27 mouse cellular contexts compared by ENCODE assay signal in the genomic region with DNA sequence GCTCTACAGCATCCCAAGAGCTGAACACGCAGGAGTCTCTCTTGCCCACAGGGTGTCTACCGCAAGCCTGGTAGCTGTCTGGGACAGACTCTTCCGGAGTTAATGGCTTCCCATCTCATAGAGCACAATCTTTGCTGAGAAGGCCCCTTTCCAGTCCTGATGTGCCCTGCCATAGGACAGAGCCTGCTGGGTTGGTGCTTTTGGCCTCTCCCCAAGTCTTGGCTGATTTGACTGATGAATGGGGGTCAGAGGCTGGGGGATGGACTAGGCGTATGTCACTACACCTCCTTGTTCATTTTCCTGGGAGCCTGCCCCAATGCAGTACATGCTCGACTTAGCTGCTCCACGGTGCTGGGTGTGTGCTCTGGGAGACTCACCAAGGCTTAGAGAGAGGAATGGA. TPM values are rescaled to one million over a fixed set of nuclear protein-coding genes. Genes with fewer than 3 reads are reported as not detected.
DNase-seq lines count a peak whose midpoint lies in the region; ATAC-seq lines count a peak whose summit lies in the region.
"Had no signal": no experiment of that assay in that cellular context is flagged by ENCODE, and none has a peak within 500 bp of the region (broad histone marks: within the 10 kb centered on the region; RNA-seq: fewer than 3 reads in every experiment).

No protein-coding gene starts in this region.

- H3K9ac ChIP-seq in forebrain, embryonic 12.5 days, result no peak overlapping the region
- H3K9ac ChIP-seq: embryonic facial prominence, embryonic 13.5 days; embryonic facial prominence, embryonic 15.5 days had no signal

- H3K4me1 ChIP-seq in forebrain, embryonic 10.5 days, result peaks cover 9% of the 10 kb centered on the region
- H3K4me1 ChIP-seq in forebrain, embryonic 12.5 days, result no peaks in the 10 kb centered on the region

- peak; percentile 69 to 71 for DNase-seq in cerebellum, postnatal 10 days
- DNase-seq in cerebellum, adult 11 months, result no peak
- DNase-seq in forebrain, embryonic 10.5 days (ENCODE audit: extremely low spot score, low spot score), result no peak
- peak; percentile 52 for DNase-seq in left cerebral cortex, postnatal 4 days
- DNase-seq in left cerebral cortex, postnatal 25 days (ENCODE audit: low spot score in 2 of 2), result no peak
- DNase-seq: adrenal gland, adult 2 months; adrenal gland, postnatal 10 days; adrenal gland, postnatal 25 days; cerebellum, adult 11-12 months; cerebellum, postnatal 36 days; embryo, embryonic 11 days had no signal

- H3K4me2 ChIP-seq in forebrain, embryonic 12.5 days, result no peak overlapping the region
- H3K4me2 ChIP-seq: embryonic facial prominence, embryonic 13.5 days; embryonic facial prominence, embryonic 15.5 days had no signal

- no peak overlapping the region for H3K4me3 ChIP-seq in forebrain, embryonic 10.5 days
- H3K4me3 ChIP-seq in forebrain, embryonic 12.5 days (replicated peaks), result no peak overlapping the region
- H3K4me3 ChIP-seq: embryonic facial prominence, embryonic 13.5 days; embryonic facial prominence, embryonic 15.5 days; erythroblast, embryonic 14.5 days had no signal

- no peak for ATAC-seq in forebrain, embryonic 12.5 days (ENCODE audit: low FRiP score)
- ATAC-seq: forebrain, embryonic 14.5 days; forebrain, embryonic 16.5 days had no signal

- 86% methylated on average over 6 of the region's 6 CpGs for WGBS in forebrain, embryonic 10.5 days
- 87% methylated on average over 6 of the region's 6 CpGs for WGBS in forebrain, embryonic 12.5 days

- 0 out of 2 replicates have a peak overlapping the region, but pooled peaks have one; percentile 5 for H3K27ac ChIP-seq in forebrain, embryonic 10.5 days
- H3K27ac ChIP-seq in forebrain, embryonic 12.5 days, result no peak overlapping the region; the same call in 1 of the 2 replicates
- H3K27ac ChIP-seq: embryonic facial prominence, embryonic 13.5 days; embryonic facial prominence, embryonic 15.5 days had no signal

- intact Hi-C loops in left cerebral cortex, postnatal 4 days (cut with DNase I), result no loop called here
- intact Hi-C loops in left cerebral cortex, postnatal 25 days (cut with DNase I), result no loop called here

- H3K36me3 ChIP-seq in forebrain, embryonic 10.5 days (replicated peaks), result no peaks in the 10 kb centered on the region
- H3K36me3 ChIP-seq in forebrain, embryonic 12.5 days (replicated peaks), result no peaks in the 10 kb centered on the region
- H3K36me3 ChIP-seq: embryonic facial prominence, embryonic 13.5 days; embryonic facial prominence, embryonic 15.5 days had no signal

- 0 out of 2 replicates have a peak, but pooled peaks cover 2% of the 10 kb centered on the region for H3K9me3 ChIP-seq in forebrain, embryonic 10.5 days
- H3K9me3 ChIP-seq in forebrain, embryonic 12.5 days, result no peaks in the 10 kb centered on the region
- H3K9me3 ChIP-seq: embryonic facial prominence, embryonic 15.5 days had no signal

- H3K27me3 ChIP-seq in forebrain, embryonic 10.5 days (ENCODE audit: poor library complexity, severe bottlenecking), result peaks cover 18% of the 10 kb centered on the region
- H3K27me3 ChIP-seq in forebrain, embryonic 12.5 days, result peaks cover 6% of the 10 kb centered on the region; the same call in 1 of the 2 replicates
- H3K27me3 ChIP-seq: embryonic facial prominence, embryonic 15.5 days had no signal

RNA-seq across cellular contexts. Expression of a gene that starts 3.5 kb away (rescaled TPM):
- 0.14 and 0.23 TPM in 2 replicates for polyA plus RNA-seq in forebrain, embryonic 10.5 days (2016; fragmentation: Nextera tagmentation; extraction: Ambion mirVana)
- 0.17 and 0.23 TPM in 2 replicates for polyA plus RNA-seq in forebrain, embryonic 12.5 days (2016; fragmentation: Nextera tagmentation; extraction: Ambion mirVana)
- total RNA-seq in left cerebral cortex, postnatal 4 days (2021), result not detected
- not detected for total RNA-seq in left cerebral cortex, postnatal 25 days (2021)
- total RNA-seq: ES-E14 had no signal
- polyA plus RNA-seq: C2C12; erythroblast, embryonic 14.5 days; forebrain, embryonic 14.5 days had no signal

RNA-seq across cellular contexts. Expression of a gene that starts 9.5 kb away (rescaled TPM):
- polyA plus RNA-seq in forebrain, embryonic 10.5 days (2016; fragmentation: Nextera tagmentation; extraction: Ambion mirVana), result 13.5 and 16.1 TPM in 2 replicates
- 35.7 and 37.6 TPM in 2 replicates for polyA plus RNA-seq in forebrain, embryonic 12.5 days (2016; fragmentation: Nextera tagmentation; extraction: Ambion mirVana)
- total RNA-seq in left cerebral cortex, postnatal 4 days (2021), result 10 to 100 TPM; 53.1 to 56.3 TPM
- total RNA-seq in left cerebral cortex, postnatal 25 days (2021), result 10 to 100 TPM; 71.2 to 72.9 TPM
- total RNA-seq: common myeloid progenitor, adult 5-6 weeks had no signal
- polyA plus RNA-seq: erythroblast, embryonic 14.5 days had no signal

RNA-seq across cellular contexts. Expression of a gene that starts 50.5 kb away (rescaled TPM):
- polyA plus RNA-seq in forebrain, embryonic 10.5 days (2016; fragmentation: Nextera tagmentation; extraction: Ambion mirVana), result 15.7 and 16.2 TPM in 2 replicates
- 24.9 and 27.9 TPM in 2 replicates for polyA plus RNA-seq in forebrain, embryonic 12.5 days (2016; fragmentation: Nextera tagmentation; extraction: Ambion mirVana)
- 10 to 100 TPM; 39.1 to 45.0 TPM for total RNA-seq in left cerebral cortex, postnatal 4 days (2021)
- 100 to 1,000 TPM; 153 to 174 TPM for total RNA-seq in left cerebral cortex, postnatal 25 days (2021)

RNA-seq across cellular contexts. Expression of a gene that starts 51.0 kb away (rescaled TPM):
- polyA plus RNA-seq in forebrain, embryonic 10.5 days (2016; fragmentation: Nextera tagmentation; extraction: Ambion mirVana), result 12.1 and 12.6 TPM in 2 replicates
- polyA plus RNA-seq in forebrain, embryonic 12.5 days (2016; fragmentation: Nextera tagmentation; extraction: Ambion mirVana), result 9.0 and 9.8 TPM in 2 replicates
- 10 to 100 TPM; 53.2 to 56.5 TPM for total RNA-seq in left cerebral cortex, postnatal 4 days (2021)
- total RNA-seq in left cerebral cortex, postnatal 25 days (2021), result 100 to 1,000 TPM; 217 to 237 TPM

RNA-seq across cellular contexts. Expression of a gene that starts 53.7 kb away (rescaled TPM):
- polyA plus RNA-seq in forebrain, embryonic 10.5 days (2016; fragmentation: Nextera tagmentation; extraction: Ambion mirVana), result not detected in 2 replicates
- polyA plus RNA-seq in forebrain, embryonic 12.5 days (2016; fragmentation: Nextera tagmentation; extraction: Ambion mirVana), result not detected in 2 replicates
- total RNA-seq in left cerebral cortex, postnatal 4 days (2021), result not detected
- not detected for total RNA-seq in left cerebral cortex, postnatal 25 days (2021)
- total RNA-seq: adrenal gland, adult 2 months; adrenal gland, postnatal 10 days; adrenal gland, postnatal 25 days; adrenal gland, postnatal 4 days; common myeloid progenitor, adult 5-6 weeks; ES-E14; MEL had no signal
- polyA plus RNA-seq: adrenal gland, adult 2 months; brain, embryonic 14.5 days; C2C12; cerebellum, adult 2 months; embryonic facial prominence, embryonic 11.5 days; embryonic facial prominence, embryonic 13.5 days; embryonic facial prominence, embryonic 15.5 days; erythroblast, embryonic 14.5 days; forebrain, embryonic 11.5 days; forebrain, embryonic 14.5 days; forebrain, embryonic 16.5 days; frontal cortex, adult 2 months had no signal

Comparison
In these comparisons a context has a peak if more than half of its experiments do, and no peak if none do; other contexts are left out.
1. DNase-seq: peak in cerebellum, postnatal 10 days (2 of 2) and left cerebral cortex, postnatal 4 days (single experiment); none in cerebellum, adult 11 months (single experiment), forebrain, embryonic 10.5 days (single experiment) and left cerebral cortex, postnatal 25 days (0 of 2).